Mouse (Mus musculus): Measurements from ENCODE around the gene C87436. TPM values are rescaled to one million over a fixed set of nuclear protein-coding genes. Genes with fewer than 3 reads are reported as not detected.
A peak's percentile ranks its signal among the peaks of the same experiment; 100 is the strongest.

Gene C87436
- total RNA-seq, 2 experiments from 2014 or later: 7.5 to 8.0 TPM

GRCm38 (mm10) chr6:86508736-86509135 lies 70.6 kb downstream of the C87436 start:
- no peak overlapping the region for H3K4me3 ChIP-seq
- no peak for DNase-seq
- no peak for TF ChIP-seq CTCF (IDR thresholded peaks at IDR 0.05)
- intact Hi-C loops (cut with DNase I): no loop called here
- H3K27ac ChIP-seq: no peak overlapping the region

- Histone ChIP-seq H3K4me3 (no peak overlapping the region), H3K27ac (no peak overlapping the region)
- intact Hi-C loops (cut with DNase I): no loop called here
- TF ChIP-seq CTCF (IDR thresholded peaks at IDR 0.05): no peak
- no peak for DNase-seq
These were observed 71.2 kb downstream of the C87436 start for GRCm38 (mm10) chr6:86509194-86509865.

GRCm38 (mm10) chr6:86509866-86510200 lies 71.7 kb downstream of the C87436 start:
- no peak for DNase-seq
- TF ChIP-seq CTCF (IDR thresholded peaks at IDR 0.05): no peak
- intact Hi-C loops (cut with DNase I): no loop called here
- Histone ChIP-seq H3K4me3 (no peak overlapping the region), H3K27ac (no peak overlapping the region)

- TF ChIP-seq CTCF (IDR thresholded peaks at IDR 0.05): no peak
- no peak for DNase-seq
- H3K27ac ChIP-seq: no peak overlapping the region
- intact Hi-C loops (cut with DNase I): no loop called here
- no peak overlapping the region for H3K4me3 ChIP-seq
These were observed 72.8 kb downstream of the C87436 start for GRCm38 (mm10) chr6:86510979-86511378.

DNA sequence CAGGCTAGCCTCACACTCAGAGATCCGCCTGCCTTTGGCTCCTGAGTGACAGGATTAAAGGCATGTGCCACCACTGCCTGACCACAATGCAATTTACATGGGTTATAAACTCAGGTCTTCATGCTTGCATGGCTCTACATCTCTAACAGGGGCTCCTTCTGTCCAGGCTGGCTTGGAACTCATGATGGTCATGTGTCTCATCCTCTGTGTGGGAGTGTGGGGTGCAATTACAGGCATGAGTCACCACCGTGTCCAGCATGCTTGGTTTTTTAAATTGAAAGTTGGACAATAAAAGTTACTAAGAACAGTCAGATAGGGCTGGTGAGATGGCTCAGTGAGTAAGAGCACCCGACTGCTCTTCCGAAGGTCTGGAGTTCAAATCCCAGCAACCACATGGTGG lies 75.1 kb downstream of the C87436 start:
- intact Hi-C loops (cut with DNase I): no loop called here
- H3K4me3 ChIP-seq: no peak overlapping the region
- TF ChIP-seq CTCF (IDR thresholded peaks at IDR 0.05): no peak
- no peak overlapping the region for H3K27ac ChIP-seq
- DNase-seq: no peak

- peak; percentile 62 for DNase-seq
- intact Hi-C loops (cut with DNase I): no loop called here
- Histone ChIP-seq H3K27ac (peak overlapping the region; percentile 94), H3K4me3 (peak overlapping the region; percentile 71)
- no peak for TF ChIP-seq CTCF (IDR thresholded peaks at IDR 0.05)
These were observed 77.8 kb downstream of the C87436 start for GRCm38 (mm10) chr6:86516021-86516420.

GRCm38 (mm10) chr6:86519767-86520345 lies 81.7 kb downstream of the C87436 start:
- Histone ChIP-seq H3K27ac (no peak overlapping the region), H3K4me3 (no peak overlapping the region)
- no peak for TF ChIP-seq CTCF (IDR thresholded peaks at IDR 0.05)
- intact Hi-C loops (cut with DNase I): no loop called here
- DNase-seq: no peak

- Histone ChIP-seq H3K4me3 (peak overlapping the region; percentile 88; the same call in 1 of the 2 replicates), H3K27ac (no peak overlapping the region)
- no peak for TF ChIP-seq CTCF (IDR thresholded peaks at IDR 0.05)
- intact Hi-C loops (cut with DNase I): no loop called here
- no peak for DNase-seq
These were observed 84.1 kb downstream of the C87436 start for GRCm38 (mm10) chr6:86522001-86522911.

Other genes with a start within 250 kb of the C87436 start
- under 1 TPM; 0.31 to 0.66 TPM for gene Tgfa, start 243.2 kb upstream of the C87436 start, total RNA-seq (2021)
- gene Fam136a, start 72.7 kb upstream of the C87436 start, total RNA-seq (2021): 10 to 100 TPM; 11.7 to 17.6 TPM
- gene Snrpg, start 67.1 kb upstream of the C87436 start, total RNA-seq (2021): 10 to 100 TPM; 23.3 to 37.8 TPM
- gene Pcyox1, start 41.2 kb upstream of the C87436 start, total RNA-seq (2021): 10 to 100 TPM; 49.7 to 50.8 TPM
- gene Tia1, start 34.2 kb upstream of the C87436 start, total RNA-seq (2021): 10 to 100 TPM; 20.7 to 22.7 TPM
- under 1 TPM in 1 of 2 experiments, not detected in 1; 0.53 TPM for gene Gm44790, start 11.7 kb upstream of the C87436 start, total RNA-seq (2021)
- gene Pcbp1, start 87.9 kb downstream of the C87436 start, total RNA-seq (2021): 100 to 1,000 TPM; 121 to 128 TPM
- not detected for gene Asprv1, start 189.8 kb downstream of the C87436 start, total RNA-seq (2021)
- gene Mxd1, start 230.8 kb downstream of the C87436 start, total RNA-seq (2021): 1 to 10 TPM; 2.6 to 3.9 TPM
- 10 to 100 TPM; 71.7 to 87.0 TPM for gene Snrnp27, start 246.1 kb downstream of the C87436 start, total RNA-seq (2021)